Mouse (Mus musculus) kidney, adult 2 months (tissue): Measurements from ENCODE around the gene Rassf3. TPM values are rescaled to one million over a fixed set of nuclear protein-coding genes. Genes with fewer than 3 reads are reported as not detected.

Experiments used
- DNase-seq: peaks from one replicate; pipeline ENCODE4 v3.0.0; 2021
- H3K27ac ChIP-seq: fragments of 200-500 bp; 2 replicates; pipeline ENCODE4 v1.5.1; 2012; ENCODE audit warnings: low read depth, low read length, control low read depth, inconsistent platforms; ENCODE audit not compliant: insufficient read depth
- H3K27me3 ChIP-seq: fragments of 200-500 bp; replicated peaks from 2 replicates; pipeline ENCODE4 v1.6.1; 2012; ENCODE audit warnings: mild to moderate bottlenecking, moderate library complexity, low read length, inconsistent platforms; ENCODE audit not compliant: control insufficient read depth, insufficient read depth
- H3K36me3 ChIP-seq: fragments of 200-500 bp; 2 replicates; pipeline ENCODE4 v1.6.1; 2012; ENCODE audit warnings: mild to moderate bottlenecking, moderate library complexity, low read length, inconsistent platforms; ENCODE audit not compliant: control insufficient read depth, insufficient read depth
- H3K4me1 ChIP-seq: fragments of 200-500 bp; 2 replicates; pipeline ENCODE4 v1.6.1; 2011; ENCODE audit warnings: low read length; ENCODE audit not compliant: control insufficient read depth, insufficient read depth
- H3K4me3 ChIP-seq: fragments of 200-500 bp; 2 replicates; pipeline ENCODE4 v1.5.1; 2011; ENCODE audit warnings: mild to moderate bottlenecking, low read depth, low read length, control low read depth; ENCODE audit not compliant: insufficient read depth
- CTCF ChIP-seq: fragments of 200-500 bp; conservative IDR thresholded peaks from 2 replicates; pipeline ENCODE4 v1.5.1; 2011; ENCODE audit warnings: low read depth, mild to moderate bottlenecking, control low read depth, low read length, moderate library complexity, mixed read lengths; ENCODE audit not compliant: insufficient read depth, insufficient read length
- POLR2A ChIP-seq: fragments of 200-500 bp; IDR thresholded peaks from one replicate; pipeline ENCODE4 v1.6.1; 2011; ENCODE audit warnings: low read depth, low read length, control low read depth
- WGBS: fragments of 180-500 bp; shearing (Covaris S2); methylation state at CpG from one replicate; pipeline ENCODE4 v1.1.7; 2018; 5-methylcytosine and 5-hydroxymethylcytosine counted together
- polyA plus RNA-seq: library from polyadenylated mRNA; depleted of rRNA; stranded (reverse); fragments of >200 nt; gene quantifications from 2 replicates; pipeline ENCODE4 v1.2.3, GENCODE M21; 2012

Gene Rassf3
- polyA plus RNA-seq, 1 experiment = 35.3 TPM

DNA sequence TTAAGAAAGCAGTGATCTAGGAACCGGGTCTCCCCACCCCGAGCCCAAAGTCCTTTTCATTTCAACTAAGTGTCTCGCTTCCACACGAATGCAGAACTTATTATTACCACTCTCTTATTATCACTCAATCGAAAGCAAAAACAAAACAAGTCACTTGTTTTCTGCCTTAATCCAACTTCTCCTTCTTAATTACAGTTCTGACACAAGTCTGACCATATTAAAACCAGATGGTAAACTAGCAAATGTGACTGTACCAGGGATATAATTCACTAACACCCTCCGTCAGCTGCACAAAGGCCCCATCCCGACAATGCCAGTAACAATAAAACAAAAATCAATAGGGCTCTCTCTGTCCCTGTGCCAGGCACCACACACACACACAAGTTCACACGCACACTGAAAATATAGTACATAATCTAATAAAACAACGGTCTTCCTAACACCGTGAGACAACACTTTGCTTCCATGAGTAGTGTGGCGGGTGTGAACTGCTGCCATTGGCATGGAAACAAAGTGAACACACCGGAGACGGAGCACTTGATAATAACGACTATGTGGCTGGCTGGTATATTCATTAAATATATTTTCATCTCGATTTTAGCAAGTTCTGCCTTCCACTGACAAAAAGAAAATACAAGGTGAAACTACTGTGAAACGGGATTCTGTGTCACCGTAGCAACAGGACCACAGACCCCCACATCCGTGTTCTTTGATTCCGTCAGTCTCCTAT lies 16.9 kb downstream of the Rassf3 start:
- H3K4me1 ChIP-seq = peaks cover 27% of the 10 kb centered on the region
- DNase-seq = no peak
- TF ChIP-seq CTCF (no peak), POLR2A (no peak)

DNA sequence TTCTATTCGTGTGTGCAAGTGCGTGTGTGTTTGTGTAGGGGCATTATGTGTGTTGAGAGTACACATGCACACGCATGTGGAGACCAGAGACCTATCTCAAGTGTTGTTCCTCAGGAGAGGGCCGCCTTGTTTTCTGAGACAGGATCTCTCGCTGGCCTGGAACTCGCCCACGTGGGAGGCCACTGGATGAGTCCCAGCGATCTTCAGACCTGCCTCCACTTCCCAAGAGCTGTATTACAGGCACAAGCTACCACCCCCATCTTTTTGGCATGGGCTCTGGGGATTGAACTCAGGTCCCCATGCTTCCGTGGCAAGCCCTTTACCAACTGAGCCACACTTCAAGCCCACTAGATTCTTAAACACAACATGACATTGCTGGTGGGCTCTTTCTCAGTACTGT lies 17.7 kb downstream of the Rassf3 start:
- no peak for TF ChIP-seq CTCF
- TF ChIP-seq POLR2A = no peak
- 75% methylated on average over 9 of the region's 9 CpGs for WGBS
- Histone ChIP-seq H3K36me3 (no peaks in the 10 kb centered on the region), H3K4me1 (peaks cover 27% of the 10 kb centered on the region), H3K4me3 (no peak overlapping the region), H3K27me3 (no peaks in the 10 kb centered on the region), H3K27ac (no peak overlapping the region)
- no peak for DNase-seq

More for the DNA sequence above, 16.9 kb downstream of the Rassf3 start:
- Histone ChIP-seq H3K4me3 (no peak overlapping the region), H3K27me3 (no peaks in the 10 kb centered on the region), H3K27ac (no peak overlapping the region), H3K36me3 (no peaks in the 10 kb centered on the region)
- WGBS = 71% methylated on average over 19 of the region's 19 CpGs

DNA sequence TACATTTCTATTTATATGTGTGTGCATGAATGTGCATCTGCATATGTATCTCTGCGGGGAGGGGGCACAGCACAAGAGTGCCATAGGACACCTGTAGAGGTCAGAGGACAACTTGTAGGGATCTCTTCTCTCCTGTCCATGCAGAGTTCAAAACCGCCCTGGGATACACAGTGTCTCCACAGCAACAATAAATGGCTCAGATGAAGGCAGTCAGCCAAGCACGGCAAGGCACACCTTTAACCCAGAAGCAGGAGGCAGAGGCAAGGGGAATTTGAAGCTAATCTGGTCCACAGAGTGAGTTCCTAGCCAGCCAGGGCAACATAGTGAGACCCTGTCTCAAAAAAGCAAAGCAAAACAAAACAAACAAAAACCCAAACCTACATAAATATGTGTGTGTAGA lies 18.8 kb downstream of the Rassf3 start:
- TF ChIP-seq CTCF = no peak
- TF ChIP-seq POLR2A = no peak
- 39% methylated on average over 3 of the region's 3 CpGs for WGBS
- H3K4me3 ChIP-seq = no peak overlapping the region
- DNase-seq = peak; percentile 64
- no peaks in the 10 kb centered on the region for H3K27me3 ChIP-seq
- H3K4me1 ChIP-seq = peaks cover 24% of the 10 kb centered on the region
- H3K36me3 ChIP-seq = no peaks in the 10 kb centered on the region
- no peak overlapping the region for H3K27ac ChIP-seq

DNA sequence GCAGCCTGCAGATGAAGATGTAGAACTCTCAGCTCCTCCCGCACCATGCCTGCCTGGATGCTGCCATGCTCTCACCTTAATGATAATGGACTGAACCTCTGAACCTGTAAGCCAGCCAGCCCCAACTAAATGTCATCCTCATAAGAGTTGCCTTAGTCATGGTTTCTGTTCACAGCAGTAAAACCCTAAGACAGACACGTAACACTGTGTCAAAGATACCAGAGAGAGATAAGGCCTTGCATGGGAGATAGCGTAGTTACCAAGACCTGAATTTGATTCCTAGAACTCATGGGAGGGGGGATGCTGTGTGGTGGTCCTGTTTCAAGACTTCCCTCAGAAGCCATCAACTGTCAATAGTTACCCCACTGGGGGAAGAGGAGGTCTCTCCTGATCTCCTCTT lies 20.6 kb downstream of the Rassf3 start:
- TF ChIP-seq POLR2A = no peak
- TF ChIP-seq CTCF = no peak
- Histone ChIP-seq H3K4me3 (no peak overlapping the region), H3K4me1 (peaks cover 27% of the 10 kb centered on the region), H3K27me3 (no peaks in the 10 kb centered on the region), H3K36me3 (no peaks in the 10 kb centered on the region), H3K27ac (no peak overlapping the region)
- no peak for DNase-seq
- WGBS = 91% methylated on average over 3 of the region's 3 CpGs

DNA sequence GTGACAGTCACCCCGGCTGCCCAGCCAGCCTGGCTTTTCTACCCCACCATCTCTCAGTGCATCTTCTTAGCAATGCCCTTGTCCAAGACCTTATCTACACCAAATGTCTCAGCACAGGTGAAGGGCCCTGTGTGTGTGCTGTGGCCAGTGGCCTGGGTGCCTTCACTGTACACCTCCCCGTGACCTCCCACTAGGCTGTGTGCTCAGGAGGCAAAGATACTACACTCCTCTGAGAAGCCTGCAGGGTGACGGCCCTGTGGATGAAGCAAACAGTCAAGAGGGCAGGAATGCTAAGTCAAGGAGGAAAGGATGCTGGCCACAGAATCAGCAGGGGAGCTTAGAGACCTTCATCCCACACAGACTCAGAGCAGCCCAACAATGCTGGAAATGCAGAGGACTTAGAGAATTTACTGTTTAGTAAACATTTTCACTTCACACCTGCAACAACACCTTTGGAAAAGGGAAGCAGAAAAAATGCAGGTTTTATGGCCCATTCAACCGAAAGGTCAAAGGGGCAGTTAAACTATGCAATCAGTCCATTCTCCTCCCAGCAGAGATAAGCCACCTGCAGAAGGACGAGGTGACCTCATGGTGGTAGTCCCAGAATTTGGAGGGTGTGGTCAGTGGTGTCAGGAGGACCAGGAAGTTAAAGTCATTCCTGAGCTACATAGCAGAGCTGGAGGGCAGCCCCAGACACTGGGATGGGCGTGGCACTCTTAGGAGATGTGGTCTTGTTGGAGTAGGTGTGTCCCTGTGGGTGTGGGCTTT lies 21.3 kb downstream of the Rassf3 start:
- H3K27me3 ChIP-seq = no peaks in the 10 kb centered on the region
- peaks cover 29% of the 10 kb centered on the region for H3K4me1 ChIP-seq
- TF ChIP-seq POLR2A (no peak), CTCF (no peak)
- DNase-seq = no peak
- WGBS = 62% methylated on average over 6 of the region's 6 CpGs
- H3K27ac ChIP-seq = no peak overlapping the region
- no peak overlapping the region for H3K4me3 ChIP-seq
- H3K36me3 ChIP-seq = no peaks in the 10 kb centered on the region

DNA sequence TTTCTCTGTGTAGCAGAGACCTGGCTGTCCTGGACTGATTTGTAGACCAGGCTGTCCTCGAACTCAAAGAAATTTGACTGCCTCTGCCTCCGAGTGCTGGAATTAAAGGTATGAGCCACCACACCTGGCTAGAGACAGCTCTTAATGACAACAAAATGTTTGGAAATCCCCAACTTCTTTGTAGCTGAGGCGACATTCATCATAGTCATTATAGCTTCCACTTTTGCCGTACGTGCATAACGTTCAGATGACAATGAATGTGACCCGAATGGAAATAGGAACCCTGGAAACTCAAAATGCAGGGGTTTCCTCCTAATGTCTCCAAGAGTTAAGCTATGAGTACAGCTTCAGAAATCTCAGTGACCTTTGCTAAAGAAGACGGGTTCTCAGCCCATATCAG lies 22.1 kb downstream of the Rassf3 start:
- H3K36me3 ChIP-seq = no peaks in the 10 kb centered on the region
- no peak overlapping the region for H3K27ac ChIP-seq
- TF ChIP-seq CTCF = no peak
- TF ChIP-seq POLR2A = no peak
- H3K4me1 ChIP-seq = peaks cover 29% of the 10 kb centered on the region
- H3K27me3 ChIP-seq = no peaks in the 10 kb centered on the region
- DNase-seq = no peak
- no peak overlapping the region for H3K4me3 ChIP-seq
- WGBS = 75% methylated on average over 8 of the region's 8 CpGs

DNA sequence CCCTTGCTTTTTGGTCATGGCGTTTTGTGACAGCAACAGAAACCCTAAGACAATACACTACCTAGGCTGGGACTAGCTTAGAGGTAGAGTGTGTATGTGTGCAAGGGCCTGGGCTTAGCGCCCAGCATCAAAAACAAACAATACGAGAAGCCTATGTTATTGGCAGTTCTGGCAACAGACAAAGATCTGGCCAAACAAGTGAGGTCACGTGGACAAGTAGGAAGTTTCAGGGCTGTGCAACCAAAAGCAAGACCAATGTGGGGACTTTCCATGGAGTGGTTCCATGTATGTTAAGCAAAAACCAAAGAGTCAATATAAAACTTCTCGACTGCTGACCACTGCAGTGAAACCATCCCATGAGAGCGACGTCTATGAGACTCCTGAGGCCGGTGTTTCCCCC lies 30.3 kb downstream of the Rassf3 start:
- Histone ChIP-seq H3K27ac (no peak overlapping the region; the same call in 1 of the 2 replicates), H3K4me3 (no peak overlapping the region), H3K36me3 (no peaks in the 10 kb centered on the region), H3K4me1 (peaks cover 13% of the 10 kb centered on the region), H3K27me3 (no peaks in the 10 kb centered on the region)
- DNase-seq = peak; percentile 42
- TF ChIP-seq POLR2A (no peak), CTCF (no peak)
- WGBS = 80% methylated on average over 8 of the region's 8 CpGs

DNA sequence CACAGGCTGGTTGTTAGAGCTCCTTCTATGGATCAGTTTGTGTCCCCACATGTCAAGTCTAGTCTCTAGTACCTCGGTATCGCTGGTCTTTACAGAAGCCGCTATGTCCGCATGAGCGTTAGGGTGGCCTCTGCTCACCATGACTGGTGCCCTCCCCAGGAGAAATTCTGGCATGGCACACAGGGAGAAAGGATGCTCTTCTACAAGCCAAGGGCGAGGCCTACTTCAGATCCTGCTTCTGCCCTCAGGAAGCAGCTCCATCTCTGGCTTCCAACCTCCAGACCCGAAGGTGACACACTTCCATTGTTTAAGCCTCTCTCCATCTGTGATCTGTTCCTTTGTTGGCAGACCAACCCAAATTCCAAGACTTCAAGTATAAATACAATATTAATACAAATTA lies 31.9 kb downstream of the Rassf3 start:
- TF ChIP-seq CTCF = no peak
- TF ChIP-seq POLR2A = no peak
- WGBS = 85% methylated on average over 7 of the region's 7 CpGs
- Histone ChIP-seq H3K4me3 (no peak overlapping the region), H3K4me1 (peaks cover 5% of the 10 kb centered on the region), H3K27me3 (no peaks in the 10 kb centered on the region), H3K36me3 (no peaks in the 10 kb centered on the region), H3K27ac (peak overlapping the region; percentile 18; the same call in 1 of the 2 replicates)
- peak; percentile 58 for DNase-seq
